Mouse (Mus musculus): ENCODE data around the gene Osbpl8.

GRCm38 (mm10) chr10:111301041-111301440, 136.5 kb downstream of the Osbpl8 start:
- TF ChIP-seq CTCF (conservative IDR thresholded peaks at IDR 0.05; ENCODE audit: insufficient read depth, insufficient read length, low read depth, low read length) = no peak
- no peak for TF ChIP-seq POLR2A (IDR thresholded peaks at IDR 0.05; ENCODE audit: low read depth, low read length)
